Mouse (Mus musculus) MEL (cell line): ENCODE results near the gene Edem2. TPM values are rescaled to one million over a fixed set of nuclear protein-coding genes. Genes with fewer than 3 reads are reported as not detected.

Experiments used
- DNase-seq: peaks from one replicate; pipeline ENCODE4 v3.0.0; 2011; ENCODE audit warnings: low read depth, low spot score
- H3K27ac ChIP-seq: 2 replicates; pipeline ENCODE4 v1.5.1; 2012; ENCODE audit warnings: low read depth, mild to moderate bottlenecking, control low read depth, low read length, moderate library complexity; ENCODE audit not compliant: control insufficient read depth
- H3K27me3 ChIP-seq, 2 experiments: fragments of 150-350 bp in 1 of 2; sonication (generic) in 1 of 2; 2 replicates each; pipeline ENCODE4 v1.6.1; 2012; ENCODE audit warnings: low read length in 2 of 2, mild to moderate bottlenecking in 2 of 2, improper control_type of control experiment in 1 of 2, moderate library complexity in 1 of 2; ENCODE audit not compliant: insufficient read depth in 2 of 2, control insufficient read depth in 1 of 2
- H3K36me3 ChIP-seq, 2 experiments: 2 replicates each; pipeline ENCODE4 v1.6.1; 2012 to 2014; ENCODE audit warnings: low read length in 2 of 2, improper control_type of control experiment in 1 of 2, inconsistent platforms in 1 of 2, mild to moderate bottlenecking in 1 of 2; ENCODE audit not compliant: insufficient read depth in 2 of 2, control insufficient read depth in 1 of 2
- H3K4me1 ChIP-seq, 2 experiments: fragments of 150-350 bp in 1 of 2; sonication (generic) in 1 of 2; 2 replicates each; pipeline ENCODE4 v1.6.1; 2012; ENCODE audit warnings: low read length in 2 of 2, improper control_type of control experiment in 1 of 2, mild to moderate bottlenecking in 1 of 2; ENCODE audit not compliant: insufficient read depth in 2 of 2, control insufficient read depth in 1 of 2
- H3K4me3 ChIP-seq, 2 experiments: fragments of 150-350 bp in 1 of 2; sonication (generic) in 1 of 2; 2 replicates each; pipeline ENCODE4 v1.5.1; 2012; ENCODE audit warnings: low read depth in 2 of 2, low read length in 2 of 2, mild to moderate bottlenecking in 2 of 2, moderate library complexity in 2 of 2, control low read depth in 1 of 2, improper control_type of control experiment in 1 of 2; ENCODE audit not compliant: control insufficient read depth in 1 of 2, insufficient read depth in 1 of 2
- H3K79me2 ChIP-seq: 2 replicates; pipeline ENCODE4 v1.6.1; 2012; ENCODE audit warnings: mild to moderate bottlenecking, low read length, moderate library complexity; ENCODE audit not compliant: control insufficient read depth, poor library complexity, insufficient read depth
- H3K9ac ChIP-seq: 2 replicates; pipeline ENCODE4 v1.6.1; 2012; ENCODE audit warnings: low read depth, mild to moderate bottlenecking, control low read depth, low read length, moderate library complexity; ENCODE audit not compliant: control insufficient read depth, poor library complexity, severe bottlenecking
- H3K9me3 ChIP-seq: fragments of 150-350 bp; sonication (generic); replicated peaks from 2 replicates; pipeline ENCODE4 v1.6.1; 2012; ENCODE audit warnings: mild to moderate bottlenecking, low read length, improper control_type of control experiment, moderate library complexity; ENCODE audit not compliant: insufficient read depth
- BHLHE40 ChIP-seq: IDR thresholded peaks from 2 replicates; pipeline ENCODE4 v1.6.1; 2012; ENCODE audit warnings: low read depth, mild to moderate bottlenecking, inconsistent platforms, low read length, improper control_type of control experiment, borderline replicate concordance
- CHD1 ChIP-seq: IDR thresholded peaks from 2 replicates; pipeline ENCODE4 v1.6.1; 2012; ENCODE audit warnings: low read depth, mild to moderate bottlenecking, inconsistent platforms, low read length, improper control_type of control experiment
- CTCF ChIP-seq, 3 experiments: IDR thresholded peaks in 2 of 3; conservative IDR thresholded peaks in 1 of 3; 2 replicates each; pipeline ENCODE4 v1.5.1; 2011 to 2012; ENCODE audit warnings: low read length in 3 of 3, low read depth in 2 of 3, mild to moderate bottlenecking in 2 of 3, improper control_type of control experiment in 1 of 3, inconsistent platforms in 1 of 3, mixed read lengths in 1 of 3, moderate library complexity in 1 of 3; ENCODE audit not compliant: control insufficient read depth in 1 of 3, insufficient read depth in 1 of 3, poor library complexity in 1 of 3, severe bottlenecking in 1 of 3
- E2F4 ChIP-seq: IDR thresholded peaks from 2 replicates; pipeline ENCODE4 v1.6.1; 2011; ENCODE audit warnings: low read depth, low read length, improper control_type of control experiment, borderline replicate concordance
- ETS1 ChIP-seq: IDR thresholded peaks from 2 replicates; pipeline ENCODE4 v1.6.1; 2012; ENCODE audit warnings: low read depth, mild to moderate bottlenecking, inconsistent platforms, low read length, improper control_type of control experiment, moderate library complexity
- GATA1 ChIP-seq: IDR thresholded peaks from 2 replicates; pipeline ENCODE4 v1.6.1; 2011; ENCODE audit warnings: low read depth, low read length, improper control_type of control experiment
- HCFC1 ChIP-seq: IDR thresholded peaks from 2 replicates; pipeline ENCODE4 v1.6.1; 2012; ENCODE audit warnings: low read depth, mild to moderate bottlenecking, inconsistent platforms, low read length, improper control_type of control experiment, moderate library complexity
- JUND ChIP-seq: IDR thresholded peaks from 2 replicates; pipeline ENCODE4 v1.6.1; 2011; ENCODE audit warnings: low read depth, mild to moderate bottlenecking, improper control_type of control experiment, low read length
- KAT2A ChIP-seq: conservative IDR thresholded peaks from 2 replicates; pipeline ENCODE4 v1.6.1; 2012; ENCODE audit warnings: low read depth, low read length, improper control_type of control experiment, inconsistent platforms
- MAZ ChIP-seq: IDR thresholded peaks from 2 replicates; pipeline ENCODE4 v1.6.1; 2012; ENCODE audit warnings: low read depth, mild to moderate bottlenecking, inconsistent platforms, low read length, improper control_type of control experiment
- MEF2A ChIP-seq: IDR thresholded peaks from 2 replicates; pipeline ENCODE4 v1.6.1; 2014; ENCODE audit warnings: low read depth, mild to moderate bottlenecking, inconsistent platforms, low read length, improper control_type of control experiment; ENCODE audit not compliant: poor library complexity, insufficient replicate concordance, severe bottlenecking; ENCODE audit errors: extremely low read depth
- MXI1 ChIP-seq: IDR thresholded peaks from 2 replicates; pipeline ENCODE4 v1.6.1; 2011; ENCODE audit warnings: mild to moderate bottlenecking, low read depth, low read length, improper control_type of control experiment
- POLR2AphosphoS5 ChIP-seq: IDR thresholded peaks from 2 replicates; pipeline ENCODE4 v1.6.1; 2012; ENCODE audit warnings: low read depth, borderline replicate concordance, mild to moderate bottlenecking, inconsistent platforms, low read length, moderate library complexity, mixed read lengths
- RAD21 ChIP-seq: IDR thresholded peaks from 2 replicates; pipeline ENCODE4 v1.6.1; 2011; ENCODE audit warnings: mild to moderate bottlenecking, low read depth, low read length, improper control_type of control experiment
- RCOR1 ChIP-seq: IDR thresholded peaks from 2 replicates; pipeline ENCODE4 v1.6.1; 2012; ENCODE audit warnings: low read depth, mild to moderate bottlenecking, inconsistent platforms, low read length, improper control_type of control experiment
- SMC3 ChIP-seq: IDR thresholded peaks from 2 replicates; pipeline ENCODE4 v1.6.1; 2011; ENCODE audit warnings: low read depth, low read length, improper control_type of control experiment
- UBTF ChIP-seq: IDR thresholded peaks from 2 replicates; pipeline ENCODE4 v1.6.1; 2012; ENCODE audit warnings: low read depth, mild to moderate bottlenecking, inconsistent platforms, low read length, improper control_type of control experiment, moderate library complexity, borderline replicate concordance; ENCODE audit not compliant: insufficient read depth
- USF1 ChIP-seq: IDR thresholded peaks from 2 replicates; pipeline ENCODE4 v1.6.1; 2014; ENCODE audit warnings: low read depth, mild to moderate bottlenecking, inconsistent platforms, low read length, improper control_type of control experiment, moderate library complexity
- USF2 ChIP-seq, 2 experiments: IDR thresholded peaks; 2 replicates each; pipeline ENCODE4 v1.6.1; 2011 to 2012; ENCODE audit warnings: improper control_type of control experiment in 2 of 2, low read length in 2 of 2, borderline replicate concordance in 1 of 2, inconsistent platforms in 1 of 2, low read depth in 1 of 2, mild to moderate bottlenecking in 1 of 2; ENCODE audit not compliant: insufficient read depth in 1 of 2
- ZC3H11A ChIP-seq: IDR thresholded peaks from 2 replicates; pipeline ENCODE4 v1.6.1; 2012; ENCODE audit warnings: low read depth, mild to moderate bottlenecking, inconsistent platforms, low read length, improper control_type of control experiment
- ZNF384 ChIP-seq: IDR thresholded peaks from 2 replicates; pipeline ENCODE4 v1.6.1; 2012; ENCODE audit warnings: low read depth, mild to moderate bottlenecking, inconsistent platforms, low read length, improper control_type of control experiment
- polyA plus RNA-seq, 2 experiments: library from polyadenylated mRNA; stranded (reverse) in 1 of 2; unstranded in 1 of 2; fragments of >175 nt in 1 of 2; fragments of >200 nt in 1 of 2; gene quantifications; 2 replicates each; pipeline versions ENCODE4 v1.2.1 to v1.2.4; 2012; ENCODE audit warnings: low replicate concordance in 2 of 2, low read depth in 1 of 2; ENCODE audit not compliant: insufficient read length in 2 of 2, insufficient read depth in 1 of 2, missing spikeins in 1 of 2
- total RNA-seq: library from RNA; depleted of rRNA; stranded (reverse); fragments of 300-350 nt; gene quantifications from 2 replicates; pipeline ENCODE4 v1.2.3, GENCODE M21; 2012

Edem2 gene
- total and polyA plus RNA-seq, 3 experiments, result 40.7 to 43.8 TPM; not detected in 1

DNA sequence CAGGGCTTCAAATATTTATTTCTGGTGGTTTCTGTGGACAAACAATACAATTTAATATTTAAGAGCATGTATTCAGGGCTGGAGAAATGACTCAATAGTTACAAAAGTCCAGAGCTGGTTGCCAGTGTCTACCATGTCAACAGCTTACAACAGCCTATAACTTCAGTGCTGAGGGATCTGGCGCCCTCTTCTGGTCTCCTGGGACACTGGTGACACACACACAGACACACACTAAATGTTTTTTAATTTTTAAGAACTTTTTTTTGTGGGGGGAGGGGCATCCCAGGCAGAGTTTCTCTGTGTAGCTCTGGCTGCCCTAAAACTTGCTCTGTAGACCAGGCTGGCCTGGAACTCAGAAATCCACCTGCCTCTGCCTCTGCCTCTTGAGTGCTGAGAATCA, 26.5 kb upstream of the Edem2 start:
- Histone ChIP-seq H3K9ac (no peak overlapping the region), H3K36me3 (no peaks in the 10 kb centered on the region), H3K79me2 (no peaks in the 10 kb centered on the region), H3K27ac (no peak overlapping the region), H3K4me3 (no peak overlapping the region), H3K27me3 (peaks cover 4 to 5% of the 10 kb centered on the region in 2 experiments; a peak in 3 of 4 replicates), H3K9me3 (no peaks in the 10 kb centered on the region), H3K4me1 (0 out of 4 replicates have a peak, but pooled peaks cover 0 to 7% of the 10 kb centered on the region in 2 experiments)
- TF ChIP-seq POLR2AphosphoS5, result no peak
- TF ChIP-seq CHD1, result no peak
- peak; percentile 28; the same call in 1 of the 2 replicates for TF ChIP-seq ZC3H11A
- TF ChIP-seq CTCF (IDR thresholded peaks at IDR 0.05 in 2 of 3, conservative IDR thresholded peaks at IDR 0.05 in 1 of 3; ENCODE audit: control insufficient read depth in 1 of 3, insufficient read depth in 1 of 3, low read depth in 2 of 3, low read length in 3 of 3, poor library complexity in 1 of 3, severe bottlenecking in 1 of 3), result peak; percentile 75 to 83 (median 81)
- TF ChIP-seq ZNF384, result peak; percentile 85
- TF ChIP-seq RAD21, result peak; percentile 64
- TF ChIP-seq MEF2A, result no peak
- TF ChIP-seq SMC3, result peak; percentile 69
- TF ChIP-seq BHLHE40, result peak; percentile 22; the same call in 1 of the 2 replicates
- peak; percentile 85 for DNase-seq

DNA sequence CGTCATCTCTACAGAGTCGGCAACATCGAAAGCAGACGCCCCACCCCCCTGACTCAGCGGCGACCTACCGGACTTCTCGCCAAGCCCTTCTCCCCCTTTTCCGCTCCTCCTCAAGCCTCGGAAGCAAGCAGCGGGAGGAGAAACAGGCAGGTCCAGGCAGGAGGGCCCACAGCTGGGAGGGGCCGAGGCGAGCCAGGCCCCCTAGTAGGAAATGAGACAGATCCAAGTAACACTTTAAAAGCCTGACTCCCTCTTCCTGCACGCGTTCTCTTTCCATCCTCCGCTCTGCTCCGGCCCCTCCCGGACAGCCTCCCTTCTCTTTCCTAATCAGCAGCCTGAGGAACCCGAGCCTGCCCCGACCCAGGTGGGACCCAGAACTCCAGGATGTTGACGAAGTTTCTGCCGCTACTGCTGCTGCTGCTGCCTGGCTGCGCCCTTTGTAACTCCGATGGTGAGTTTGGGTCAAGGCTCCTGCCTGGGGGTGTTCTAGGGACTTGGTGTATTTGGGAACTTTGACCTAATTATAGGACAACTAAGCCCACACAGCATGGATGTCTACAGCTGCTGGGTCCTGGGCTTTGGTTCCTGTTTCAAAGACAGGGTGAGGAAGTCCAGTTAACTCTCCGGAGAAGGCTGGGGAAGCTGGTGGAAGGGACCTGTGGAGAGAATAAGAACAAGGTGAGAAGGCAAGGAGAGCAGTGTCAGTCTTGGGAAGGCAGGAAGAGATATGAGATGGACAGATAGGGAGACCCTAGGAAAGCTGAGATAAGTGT, 21.9 kb upstream of the Edem2 start, which contains the start of gene Procr:
Gene Procr, plus strand, starts transcription at position 104 of the 773 bp plus-strand sequence.
- H3K79me2 ChIP-seq, result no peaks in the 10 kb centered on the region
- no peak for TF ChIP-seq RCOR1
- no peak for TF ChIP-seq UBTF
- TF ChIP-seq USF1, result no peak
- no peak for TF ChIP-seq USF2 (IDR thresholded peaks at IDR 0.05; ENCODE audit: borderline replicate concordance in 1 of 2, insufficient read depth in 1 of 2, low read depth in 1 of 2, low read length in 2 of 2)
- TF ChIP-seq MXI1, result no peak
- no peak for TF ChIP-seq GATA1
- TF ChIP-seq E2F4, result no peak
- no peak for TF ChIP-seq JUND
- no peak for TF ChIP-seq KAT2A
- TF ChIP-seq ETS1, result no peak
- TF ChIP-seq POLR2AphosphoS5, result no peak
- TF ChIP-seq MAZ, result no peak
- no peak for TF ChIP-seq HCFC1
- TF ChIP-seq, all 39 proteins: peak for 0
- DNase-seq, result no peak
- no peak within 1 kb of the TSS for H3K9ac ChIP-seq
- H3K4me1 ChIP-seq, result 0 out of 4 replicates have a peak, but pooled peaks cover 0 to 3% of the 10 kb centered on the region in 2 experiments
- no peaks in the 10 kb centered on the region for H3K36me3 ChIP-seq
- no peak within 1 kb of the TSS for H3K4me3 ChIP-seq
- no peaks in the 10 kb centered on the region for H3K9me3 ChIP-seq
- no peak within 1 kb of the TSS for H3K27ac ChIP-seq
- peaks cover 4 to 5% of the 10 kb centered on the region in 2 experiments for H3K27me3 ChIP-seq
